Mouse (Mus musculus) liver, adult 2 months (tissue): ENCODE measurements around the gene Tmem60. TPM values are rescaled to one million over a fixed set of nuclear protein-coding genes. Genes with fewer than 3 reads are reported as not detected.

Experiments used
- DNase-seq: peaks from one replicate; pipeline ENCODE4 v3.0.0-alpha.2; 2011; ENCODE audit warnings: low read depth, low spot score; ENCODE audit errors: extremely low read depth
- H3K27ac ChIP-seq: fragments of 200-500 bp; replicated peaks from 2 replicates; pipeline ENCODE4 v1.5.1; 2012; ENCODE audit warnings: low read depth, mild to moderate bottlenecking, control low read depth, inconsistent platforms, low read length; ENCODE audit not compliant: insufficient read depth
- H3K27me3 ChIP-seq: fragments of 200-500 bp; 2 replicates; pipeline ENCODE4 v1.6.1; 2012; ENCODE audit warnings: mild to moderate bottlenecking, moderate library complexity, low read length, inconsistent platforms; ENCODE audit not compliant: control insufficient read depth, insufficient read depth
- H3K36me3 ChIP-seq: fragments of 200-500 bp; 2 replicates; pipeline ENCODE4 v1.6.1; 2012; ENCODE audit warnings: low read length, inconsistent platforms; ENCODE audit not compliant: control insufficient read depth, insufficient read depth
- H3K4me1 ChIP-seq: fragments of 200-500 bp; 2 replicates; pipeline ENCODE4 v1.6.1; 2011; ENCODE audit warnings: low read length; ENCODE audit not compliant: control insufficient read depth, insufficient read depth
- H3K4me3 ChIP-seq: fragments of 200-500 bp; 2 replicates; pipeline ENCODE4 v1.5.1; 2011; ENCODE audit warnings: low read depth, mild to moderate bottlenecking, control low read depth, low read length, moderate library complexity; ENCODE audit not compliant: insufficient read depth
- H3K79me2 ChIP-seq: fragments of 200-500 bp; 2 replicates; pipeline ENCODE4 v1.6.1; 2012; ENCODE audit warnings: inconsistent platforms, mild to moderate bottlenecking, low read length, moderate library complexity; ENCODE audit not compliant: control insufficient read depth, insufficient read depth
- H3K9ac ChIP-seq: fragments of 200-500 bp; 2 replicates; pipeline ENCODE4 v1.6.1; 2012; ENCODE audit warnings: low read depth, mild to moderate bottlenecking, control low read depth, inconsistent platforms, low read length
- CTCF ChIP-seq: fragments of 200-500 bp; IDR thresholded peaks from 2 replicates; pipeline ENCODE4 v1.5.1; 2011; ENCODE audit warnings: low read depth, low read length, control low read depth
- POLR2A ChIP-seq: fragments of 200-500 bp; IDR thresholded peaks from 2 replicates; pipeline ENCODE4 v1.6.1; 2011; ENCODE audit warnings: low read length, control low read depth; ENCODE audit not compliant: insufficient read depth; ENCODE audit errors: extremely low read depth
- WGBS: fragments of 180-500 bp; shearing (Covaris S2); methylation state at CpG from one replicate; pipeline ENCODE4 v1.1.7; 2018; 5-methylcytosine and 5-hydroxymethylcytosine counted together
- polyA plus RNA-seq: library from polyadenylated mRNA; depleted of rRNA; stranded (reverse); fragments of >200 nt; gene quantifications from 2 replicates; pipeline ENCODE4 v1.2.3, GENCODE M21; 2012
- total RNA-seq: library from RNA; depleted of rRNA; stranded (reverse); fragments of >200 nt; gene quantifications from 2 replicates; pipeline ENCODE4 v1.2.3, GENCODE M21; 2014

Gene Tmem60
- total and polyA plus RNA-seq, 2 experiments: 6.0 to 11.7 TPM

DNA sequence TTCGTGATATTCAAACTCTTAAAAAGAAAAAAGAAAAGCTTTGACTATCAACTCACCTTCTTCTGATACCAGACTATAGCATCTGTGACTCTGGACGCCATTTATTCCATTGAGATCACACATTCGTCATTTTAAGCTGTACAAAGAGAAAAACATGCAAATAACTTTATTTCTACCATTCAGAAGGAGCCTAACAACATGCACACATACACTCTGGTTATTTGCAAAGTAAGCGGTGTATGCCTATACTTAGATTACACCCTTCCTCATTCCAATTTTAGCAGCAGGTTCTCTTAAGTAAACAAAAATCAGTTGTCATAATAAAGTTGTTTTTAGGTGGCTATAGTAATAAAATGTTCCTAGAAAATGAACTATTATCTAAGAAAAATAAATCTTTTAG lies 26.9 kb upstream of the Tmem60 start:
- 88% methylated on average over 4 of the region's 4 CpGs for WGBS

DNA sequence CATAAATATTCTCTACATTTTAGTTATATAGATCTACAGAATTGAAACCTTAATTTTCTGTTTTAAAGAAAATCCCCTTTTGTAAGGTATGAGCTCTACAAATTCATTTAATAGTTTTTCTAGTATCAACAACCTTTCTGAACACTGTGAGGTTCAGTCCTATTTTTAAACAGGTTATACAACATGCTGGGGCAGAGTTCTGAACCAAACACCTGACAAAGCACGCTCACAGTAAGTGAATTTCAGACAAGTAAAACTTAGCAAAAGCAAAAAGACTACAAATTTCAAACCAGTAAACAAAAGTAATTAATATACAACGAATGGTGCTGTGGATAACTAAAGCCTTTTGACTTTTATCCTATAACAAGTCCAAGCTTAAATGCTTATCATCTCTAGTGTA lies 23.6 kb upstream of the Tmem60 start:
- Histone ChIP-seq H3K27me3 (no peaks in the 10 kb centered on the region), H3K4me3 (no peak overlapping the region), H3K27ac (no peak overlapping the region), H3K79me2 (no peaks in the 10 kb centered on the region), H3K36me3 (no peaks in the 10 kb centered on the region), H3K4me1 (no peaks in the 10 kb centered on the region; the same call in 1 of the 2 replicates), H3K9ac (no peak overlapping the region)
- WGBS: 36% methylated on average over 2 of the region's 2 CpGs
- peak; percentile 63 for DNase-seq
- no peak for TF ChIP-seq POLR2A
- TF ChIP-seq CTCF: no peak

More for the DNA sequence above, 26.9 kb upstream of the Tmem60 start:
- TF ChIP-seq CTCF: no peak
- TF ChIP-seq POLR2A: no peak
- Histone ChIP-seq H3K9ac (no peak overlapping the region), H3K4me1 (no peaks in the 10 kb centered on the region; the same call in 1 of the 2 replicates), H3K27me3 (no peaks in the 10 kb centered on the region), H3K36me3 (peaks cover 1% of the 10 kb centered on the region; the same call in 1 of the 2 replicates), H3K79me2 (no peaks in the 10 kb centered on the region), H3K4me3 (no peak overlapping the region), H3K27ac (no peak overlapping the region)
- DNase-seq: no peak

DNA sequence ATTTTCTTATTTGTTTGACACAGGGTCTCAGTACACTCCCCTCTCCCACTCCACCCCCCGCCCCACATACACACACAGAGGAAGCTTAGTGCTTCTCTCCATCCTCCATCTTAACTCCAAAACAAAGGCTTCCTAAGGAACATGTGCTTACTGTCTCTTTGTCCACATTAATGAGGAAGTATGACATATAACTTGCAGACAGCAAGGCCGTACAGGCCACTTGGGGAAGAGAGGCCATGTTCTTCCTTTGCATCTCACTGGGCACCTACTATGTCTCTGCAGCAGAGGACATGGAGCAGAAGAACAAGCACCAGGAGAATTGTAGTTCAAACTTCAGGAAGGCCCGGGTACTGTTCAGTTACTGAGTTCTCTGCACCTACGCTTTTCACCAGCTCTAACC lies 21.4 kb upstream of the Tmem60 start:
- Histone ChIP-seq H3K27me3 (no peaks in the 10 kb centered on the region), H3K9ac (no peak overlapping the region), H3K36me3 (no peaks in the 10 kb centered on the region), H3K4me3 (no peak overlapping the region), H3K4me1 (no peaks in the 10 kb centered on the region; the same call in 1 of the 2 replicates), H3K27ac (no peak overlapping the region), H3K79me2 (no peaks in the 10 kb centered on the region)
- DNase-seq: no peak
- WGBS: 92% methylated on average over 4 of the region's 4 CpGs
- TF ChIP-seq CTCF: no peak
- no peak for TF ChIP-seq POLR2A

DNA sequence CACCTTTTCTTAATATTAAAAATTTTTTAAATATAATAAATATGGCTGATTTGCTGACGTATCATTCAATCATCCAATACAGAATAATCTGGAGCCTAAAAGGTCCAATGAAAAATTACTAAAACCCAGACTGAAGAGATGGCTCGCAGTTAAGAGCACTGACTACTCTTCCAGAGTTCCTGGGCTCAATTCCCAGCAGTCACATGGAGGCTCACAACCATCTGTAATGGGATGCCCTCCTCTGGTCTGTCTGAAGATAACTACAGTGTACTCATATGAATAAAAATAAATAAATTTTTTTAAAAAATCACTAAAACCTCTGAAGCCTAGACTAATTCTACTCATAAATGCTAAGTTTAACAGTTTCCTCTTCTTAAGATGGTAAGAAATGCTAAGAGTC lies 20.1 kb upstream of the Tmem60 start:
- no peaks in the 10 kb centered on the region; the same call in 1 of the 2 replicates for H3K79me2 ChIP-seq
- WGBS: 82% methylated on average over 2 of the region's 2 CpGs
- no peaks in the 10 kb centered on the region for H3K27me3 ChIP-seq
- H3K27ac ChIP-seq: no peak overlapping the region
- no peak for DNase-seq
- no peak overlapping the region for H3K9ac ChIP-seq
- H3K4me1 ChIP-seq: no peaks in the 10 kb centered on the region; the same call in 1 of the 2 replicates
- no peaks in the 10 kb centered on the region for H3K36me3 ChIP-seq
- H3K4me3 ChIP-seq: no peak overlapping the region
- TF ChIP-seq CTCF: no peak
- TF ChIP-seq POLR2A: no peak

DNA sequence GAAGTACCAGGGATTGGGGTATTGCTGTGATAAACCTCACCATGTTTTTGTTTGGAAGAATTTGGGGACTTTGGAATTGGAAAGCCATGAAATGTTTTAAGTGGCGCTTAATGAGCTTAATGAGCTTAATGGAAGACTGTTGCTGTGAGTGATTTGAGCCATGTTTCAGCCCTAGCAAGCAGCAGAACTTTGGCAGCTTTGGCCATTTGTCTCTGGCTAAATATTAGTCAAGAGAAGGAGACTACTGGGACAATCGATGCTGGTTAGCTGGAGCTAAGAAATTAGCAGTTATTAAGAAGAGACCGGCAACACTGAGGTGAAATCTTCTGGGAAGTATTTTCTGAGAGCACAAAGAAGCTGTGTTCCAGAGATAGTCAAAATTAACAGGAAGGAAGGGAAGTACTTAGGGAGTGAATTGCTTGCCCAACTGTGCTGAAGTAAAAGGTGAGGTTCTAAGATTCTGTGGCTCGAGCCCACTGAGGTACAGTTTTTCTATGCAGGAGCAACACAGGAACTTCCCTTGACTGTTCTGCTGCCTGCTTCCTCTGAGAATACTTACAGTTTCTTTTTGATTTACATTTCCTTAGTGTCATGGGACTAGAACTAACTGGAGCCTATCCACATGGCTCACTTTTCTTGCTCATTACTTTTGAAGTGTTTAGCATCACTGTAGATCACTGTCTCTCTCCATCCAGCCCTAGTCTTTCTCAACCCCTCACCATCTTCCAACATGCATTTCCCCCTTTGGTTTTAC lies 17.6 kb upstream of the Tmem60 start:
- Histone ChIP-seq H3K27ac (no peak overlapping the region), H3K36me3 (no peaks in the 10 kb centered on the region), H3K4me3 (no peak overlapping the region), H3K79me2 (no peaks in the 10 kb centered on the region; the same call in 1 of the 2 replicates), H3K4me1 (no peaks in the 10 kb centered on the region; the same call in 1 of the 2 replicates), H3K9ac (no peak overlapping the region), H3K27me3 (no peaks in the 10 kb centered on the region)
- WGBS: 38% methylated on average over 4 of the region's 4 CpGs
- DNase-seq: peak; percentile 69
- TF ChIP-seq CTCF (no peak), POLR2A (no peak)

DNA sequence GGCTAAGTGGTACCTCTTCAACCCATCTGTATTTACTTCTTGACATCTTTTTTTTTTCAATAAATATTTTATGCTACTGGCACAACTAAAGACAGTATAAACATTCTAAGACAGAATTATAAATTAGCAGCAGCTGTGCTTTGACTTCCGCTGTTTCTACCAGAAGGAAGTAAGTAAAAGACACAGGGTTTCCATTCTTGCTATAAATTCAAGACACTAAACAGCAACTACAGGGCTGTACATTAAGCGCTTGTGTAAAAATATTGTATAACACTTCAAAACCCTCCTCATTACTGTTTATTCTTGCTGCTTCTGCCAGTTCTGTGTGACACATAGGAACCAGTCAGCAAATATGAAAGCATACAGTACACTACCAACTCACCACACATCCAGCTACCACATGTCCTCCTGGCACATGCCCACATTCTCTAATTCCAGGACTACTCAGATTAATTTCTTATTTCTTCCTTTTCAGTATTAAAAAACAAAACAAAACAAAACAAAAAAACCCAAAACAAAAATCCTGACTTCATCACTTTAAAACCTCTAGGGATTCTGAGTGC lies 16.7 kb upstream of the Tmem60 start:
- no peaks in the 10 kb centered on the region; the same call in 1 of the 2 replicates for H3K79me2 ChIP-seq
- H3K9ac ChIP-seq: no peak overlapping the region
- H3K27me3 ChIP-seq: no peaks in the 10 kb centered on the region
- H3K4me3 ChIP-seq: no peak overlapping the region
- H3K36me3 ChIP-seq: no peaks in the 10 kb centered on the region
- H3K27ac ChIP-seq: no peak overlapping the region
- WGBS: 87% methylated on average over 2 of the region's 2 CpGs
- no peak for DNase-seq
- TF ChIP-seq POLR2A: no peak
- no peaks in the 10 kb centered on the region; the same call in 1 of the 2 replicates for H3K4me1 ChIP-seq
